Comparison of ENCODE assay signal across 8 mouse cellular contexts in genomic region chr2:117748892-117749291, GRCm38 (mm10).
DNase-seq lines count a peak whose midpoint lies in the region; ATAC-seq lines count a peak whose summit lies in the region.

No protein-coding gene starts in this region.

- peak; percentile 23 to 34 for DNase-seq in urinary bladder, adult 18-20 months (ENCODE audit: low spot score in 2 of 2)
- DNase-seq in urinary bladder, postnatal 10 days (ENCODE audit: low spot score): no peak
- peak; percentile 8 for DNase-seq in adrenal gland, postnatal 4 days (ENCODE audit: low spot score in 2 of 2)
- DNase-seq in heart, postnatal 25 days (ENCODE audit: low spot score): peak; percentile 6
- peak; percentile 26 to 47 for DNase-seq in urinary bladder, postnatal 36 days (ENCODE audit: low spot score in 2 of 2)
- DNase-seq in kidney, adult 11 months: no peak
- DNase-seq in left cerebral cortex, postnatal 4 days: no peak

- intact Hi-C loops in heart, postnatal 25 days (cut with DNase I): no loop called here
- intact Hi-C loops in left cerebral cortex, postnatal 4 days (cut with DNase I): no loop called here

- no peak for ATAC-seq in monocyte, adult 5-6 weeks (replicated peaks; ENCODE audit: insufficient number of reproducible peaks, low FRiP score, low TSS enrichment, poor library complexity, severe bottlenecking)

Comparison
In these comparisons a context has a peak if more than half of its experiments do, and no peak if none do; other contexts are left out.
1. DNase-seq: peak in urinary bladder, adult 18-20 months (2 of 2), adrenal gland, postnatal 4 days (2 of 2), heart, postnatal 25 days (single experiment) and urinary bladder, postnatal 36 days (2 of 2); none in urinary bladder, postnatal 10 days (single experiment), kidney, adult 11 months (single experiment) and left cerebral cortex, postnatal 4 days (single experiment).